Mouse (Mus musculus) heart, postnatal 10 days (tissue): ENCODE measurements at regions not wholly inside any gene's neighbourhood (a gene's known extent, or its start where the extent isn't known, plus 50 kb on each side); places are given as distances from the start of the nearest gene placed in this dataset.

Experiments
- DNase-seq, 2 experiments: peaks; one replicate each; pipeline ENCODE4 v3.0.0; 2021
- intact Hi-C: fragments of 180-260 bp; cut with DNase I; formaldehyde crosslinking; loops from one replicate; pipeline ENCODE4 v1.15.1; 2025

GRCm38 (mm10) chr10:95087864-95088570 is 143.4 kb upstream of the Plxnc1 start:
- intact Hi-C loops: loop anchor here (1.0 to 5.0 kb wide), 4 partner anchors 96 to 388 kb away; partner anchors contain the start of gene Cradd
- DNase-seq: peak; percentile 78 to 80

DNA sequence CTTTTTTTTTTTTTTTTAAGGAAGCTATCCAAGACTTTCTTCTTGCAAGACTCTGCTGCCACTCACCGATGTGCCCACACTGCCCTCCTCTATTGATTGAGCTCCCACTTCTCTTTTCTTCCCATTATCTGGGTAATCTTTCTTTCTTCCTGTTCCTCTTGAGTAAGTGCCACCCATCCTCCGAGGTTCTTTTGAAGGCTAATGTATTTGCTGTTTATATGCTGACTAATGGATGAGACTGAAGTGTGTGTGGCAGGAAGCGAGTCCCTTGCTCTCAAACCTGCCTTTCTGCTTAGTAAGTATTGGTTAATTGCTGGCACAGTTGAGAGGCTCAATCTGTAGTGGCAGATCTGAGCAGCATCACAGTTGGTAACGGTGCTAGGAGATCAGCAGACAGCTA is 142.1 kb upstream of the Plxnc1 start:
- no peak for DNase-seq
- intact Hi-C loops: loop anchor here (5.0 kb wide), 1 partner anchor 236 kb away; the partner anchor contains the start of gene Cradd

GRCm38 (mm10) chr10:95085688-95086268 is 141.1 kb upstream of the Plxnc1 start:
- DNase-seq: no peak
- intact Hi-C loops: loop anchor here (5.0 kb wide), 1 partner anchor 237 kb away; the partner anchor contains the start of gene Cradd

- intact Hi-C loops: no loop called here
- DNase-seq: no peak
Observed at GRCm38 (mm10) chr10:95083341-95084148, 138.9 kb upstream of the Plxnc1 start.

- DNase-seq: no peak
- intact Hi-C loops: no loop called here
Observed at GRCm38 (mm10) chr10:95082634-95083033, 138.0 kb upstream of the Plxnc1 start.

- DNase-seq: no peak
- intact Hi-C loops: no loop called here
Observed at GRCm38 (mm10) chr10:95079979-95080378, 135.3 kb upstream of the Plxnc1 start.

GRCm38 (mm10) chr10:95076421-95076820 is 131.8 kb upstream of the Plxnc1 start:
- intact Hi-C loops: no loop called here

DNA sequence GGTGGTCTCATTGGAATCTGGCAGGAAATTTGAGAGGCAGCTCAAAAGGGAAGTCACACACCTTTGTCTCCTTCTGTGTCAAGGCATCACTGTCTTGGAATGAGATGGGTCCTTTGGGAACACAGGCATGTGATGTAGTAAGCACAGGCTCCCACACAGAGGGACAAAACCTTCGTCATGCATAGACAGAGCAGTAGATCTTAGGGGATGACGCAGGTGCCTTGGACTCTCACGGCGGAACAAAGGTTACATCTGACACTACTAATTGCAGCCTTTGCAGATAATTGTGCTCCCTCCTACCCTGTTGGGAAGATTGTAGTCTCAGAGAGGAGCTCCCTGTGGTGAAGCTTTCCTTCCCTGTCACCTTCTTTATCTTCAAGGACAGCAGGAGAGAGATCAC is 131.3 kb upstream of the Plxnc1 start:
- no peak for DNase-seq
- intact Hi-C loops: no loop called here

More at GRCm38 (mm10) chr10:95076421-95076820, 131.8 kb upstream of the Plxnc1 start:
- no peak for DNase-seq

- intact Hi-C loops: no loop called here
- no peak for DNase-seq
Observed at GRCm38 (mm10) chr10:95074959-95075590, 130.4 kb upstream of the Plxnc1 start.

DNA sequence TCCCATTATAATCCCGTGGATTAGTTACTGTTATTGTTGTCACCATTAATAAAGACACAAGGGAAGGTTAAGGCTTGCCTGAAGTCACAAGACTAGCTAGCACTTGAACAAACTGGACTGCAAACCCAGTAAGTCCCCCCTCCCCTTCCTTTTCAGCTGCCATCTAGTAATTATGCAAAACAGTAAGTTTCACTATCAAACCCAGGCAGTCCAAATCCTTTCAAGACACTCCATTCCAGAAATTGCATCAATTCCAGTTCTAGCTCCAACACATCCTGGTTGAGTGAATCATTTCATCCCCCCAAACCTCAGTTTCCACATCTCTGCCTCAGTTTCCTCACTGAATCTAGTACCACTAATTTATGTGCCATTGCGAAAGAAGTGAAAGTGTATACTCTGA is 129.7 kb upstream of the Plxnc1 start:
- intact Hi-C loops: no loop called here
- no peak for DNase-seq

DNA sequence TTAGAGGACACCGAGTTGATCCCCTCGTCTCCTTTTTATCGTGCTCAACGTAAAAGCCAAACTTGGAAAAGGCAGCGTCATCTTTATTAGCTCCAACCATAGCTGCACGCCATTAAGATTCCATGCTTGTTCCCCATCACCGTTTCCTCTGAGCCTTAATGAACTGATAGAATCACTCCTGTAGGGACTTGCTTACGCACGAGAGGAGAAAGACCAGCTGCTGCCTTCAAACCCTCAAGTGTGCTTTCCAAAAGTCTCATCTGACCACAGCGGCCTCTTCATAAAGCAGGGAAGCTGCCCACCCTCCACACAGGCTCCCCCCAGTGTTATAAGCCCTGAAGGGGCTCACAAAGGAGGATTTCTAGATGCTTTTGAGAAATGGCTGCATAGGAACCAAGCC is 123.3 kb upstream of the Plxnc1 start:
- DNase-seq: no peak
- intact Hi-C loops: no loop called here

- no peak for DNase-seq
- intact Hi-C loops: no loop called here
Observed at GRCm38 (mm10) chr10:95066774-95067173, 122.1 kb upstream of the Plxnc1 start.

DNA sequence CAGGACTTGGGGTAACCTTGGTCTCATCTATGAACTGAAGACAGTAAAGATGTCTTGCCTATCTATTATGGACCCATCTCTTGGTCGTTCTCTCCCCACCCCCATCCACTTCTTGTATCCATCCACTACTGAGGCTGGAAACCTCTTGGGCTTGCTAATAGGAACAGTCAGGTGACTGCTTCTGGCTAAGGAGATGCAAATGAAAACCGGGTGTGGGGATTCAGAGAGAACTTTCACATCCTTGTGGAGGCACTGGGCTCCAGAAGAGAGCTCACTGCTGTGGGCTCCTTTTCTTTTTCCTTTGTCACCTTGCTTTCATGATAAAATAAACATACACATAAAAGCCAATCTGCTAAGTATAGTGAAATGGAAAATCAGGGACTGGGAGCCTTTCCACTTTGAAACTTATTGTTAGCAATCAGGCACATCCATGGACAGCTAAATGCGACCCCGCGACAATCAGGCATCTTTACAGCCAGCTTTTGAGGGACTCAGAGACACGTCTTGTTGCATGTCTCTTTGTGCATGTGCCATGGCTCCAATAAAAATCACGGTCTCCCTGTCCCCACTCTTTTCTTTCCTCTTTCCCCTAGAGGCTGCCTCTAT is 115.0 kb upstream of the Plxnc1 start:
- intact Hi-C loops: no loop called here
- no peak for DNase-seq

DNA sequence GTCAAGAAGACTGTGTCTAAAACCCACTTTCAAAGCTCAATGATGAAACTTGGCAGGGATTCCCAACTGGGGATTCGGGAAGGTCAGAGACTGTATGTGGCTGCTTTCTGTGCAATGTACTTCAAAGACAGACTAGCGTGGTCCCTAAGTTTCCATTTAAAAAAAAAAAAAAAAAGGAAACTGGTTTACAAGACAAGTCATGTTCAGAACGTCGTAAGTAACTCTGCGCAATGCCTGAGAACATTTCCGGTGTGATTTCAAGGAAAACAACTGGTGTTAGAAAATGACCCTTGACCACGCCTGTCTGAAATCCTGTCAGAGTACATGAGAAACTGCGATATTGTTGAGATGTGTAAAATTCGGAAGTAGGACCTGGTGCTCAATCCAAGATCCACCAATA is 114.4 kb upstream of the Plxnc1 start:
- DNase-seq: no peak
- intact Hi-C loops: no loop called here

DNA sequence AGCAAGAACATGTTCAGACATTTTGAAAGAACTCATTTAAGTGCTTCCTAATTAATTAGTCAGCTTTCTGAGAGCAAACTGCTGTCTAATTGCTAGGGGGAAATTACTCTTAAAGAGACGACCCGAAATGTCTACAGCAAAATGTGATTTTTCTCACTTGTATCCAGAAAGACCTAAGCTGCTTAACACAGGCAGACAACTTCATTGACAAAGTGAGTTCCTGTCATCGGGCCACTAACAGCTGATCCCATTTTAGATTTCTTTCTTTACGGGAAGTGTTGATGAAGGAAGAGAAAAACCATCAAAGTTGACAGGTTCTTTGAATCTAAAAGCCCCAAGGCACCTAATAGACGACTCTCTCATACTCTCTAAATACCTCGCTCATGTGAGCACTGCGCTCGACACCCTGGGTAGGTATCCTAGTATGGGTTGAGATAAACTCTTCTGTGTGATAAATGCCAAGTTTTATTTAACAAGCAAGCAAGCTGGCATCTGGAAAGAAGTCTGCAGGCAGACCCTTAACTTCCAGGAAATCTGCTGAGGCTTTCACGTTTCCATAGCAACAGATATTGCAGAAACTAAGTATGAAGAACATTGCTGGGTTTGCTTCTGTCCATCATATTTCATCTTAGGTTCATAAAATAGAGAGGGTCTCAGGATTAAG is 112.5 kb upstream of the Plxnc1 start:
- DNase-seq: no peak
- intact Hi-C loops: no loop called here

DNA sequence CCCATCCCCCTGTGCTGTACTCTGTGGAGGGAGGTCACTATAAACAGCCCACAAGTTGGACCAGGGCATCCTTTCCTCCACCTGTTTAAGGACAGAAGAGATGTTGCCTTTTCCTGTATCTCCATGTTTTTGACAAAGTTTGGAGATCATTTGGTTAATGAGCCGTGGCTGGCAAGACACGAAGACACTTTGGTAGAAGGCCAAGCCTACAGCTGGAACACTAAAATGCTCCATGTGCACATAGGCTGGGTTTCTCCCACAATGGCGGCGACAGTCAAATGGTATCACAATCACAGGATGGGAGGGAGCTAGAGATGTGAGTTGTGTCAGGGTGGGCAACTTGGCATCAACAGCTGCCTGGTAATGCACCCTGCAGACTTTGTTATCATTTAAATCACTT is 111.9 kb upstream of the Plxnc1 start:
- DNase-seq: no peak
- intact Hi-C loops: no loop called here

DNA sequence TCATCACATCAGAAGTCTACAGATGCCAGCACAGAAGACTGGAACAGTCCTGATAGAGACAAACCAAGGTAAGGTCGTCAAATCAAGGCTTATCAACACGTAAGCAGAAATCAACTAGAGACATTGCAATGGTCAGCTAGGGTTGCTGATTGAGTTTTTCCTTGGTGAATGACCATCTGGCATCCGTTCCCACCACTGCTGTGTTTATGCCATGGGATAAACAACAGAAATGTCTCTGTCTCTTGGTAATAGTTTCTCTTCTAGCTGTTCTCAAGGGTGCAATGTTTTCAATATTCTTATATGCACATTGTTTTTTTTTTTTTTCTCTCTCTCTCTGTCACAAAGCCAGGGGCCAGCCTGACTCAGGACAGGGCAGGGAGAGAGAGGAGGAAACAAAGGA is 110.2 kb upstream of the Plxnc1 start:
- intact Hi-C loops: no loop called here
- no peak for DNase-seq

GRCm38 (mm10) chr10:95048790-95049189 is 104.2 kb upstream of the Plxnc1 start:
- no peak for DNase-seq
- intact Hi-C loops: no loop called here

- intact Hi-C loops: no loop called here
Observed at GRCm38 (mm10) chr10:95043978-95044377, 99.3 kb upstream of the Plxnc1 start.

GRCm38 (mm10) chr10:95040258-95040895 is 95.7 kb upstream of the Plxnc1 start:
- intact Hi-C loops: no loop called here
- DNase-seq: no peak

More at GRCm38 (mm10) chr10:95043978-95044377, 99.3 kb upstream of the Plxnc1 start:
- peak; percentile 3 to 6 for DNase-seq
